Mouse (Mus musculus) spleen, adult 18-20 months (tissue): ENCODE data around the gene Hoxa6.
A peak's percentile ranks its signal among the peaks of the same experiment; 100 is the strongest.

Source experiments
- DNase-seq, 2 experiments: peaks; one replicate each; pipeline ENCODE4 v3.0.0; 2022; ENCODE audit warnings: mixed read lengths in 2 of 2

Gene Hoxa6

DNA sequence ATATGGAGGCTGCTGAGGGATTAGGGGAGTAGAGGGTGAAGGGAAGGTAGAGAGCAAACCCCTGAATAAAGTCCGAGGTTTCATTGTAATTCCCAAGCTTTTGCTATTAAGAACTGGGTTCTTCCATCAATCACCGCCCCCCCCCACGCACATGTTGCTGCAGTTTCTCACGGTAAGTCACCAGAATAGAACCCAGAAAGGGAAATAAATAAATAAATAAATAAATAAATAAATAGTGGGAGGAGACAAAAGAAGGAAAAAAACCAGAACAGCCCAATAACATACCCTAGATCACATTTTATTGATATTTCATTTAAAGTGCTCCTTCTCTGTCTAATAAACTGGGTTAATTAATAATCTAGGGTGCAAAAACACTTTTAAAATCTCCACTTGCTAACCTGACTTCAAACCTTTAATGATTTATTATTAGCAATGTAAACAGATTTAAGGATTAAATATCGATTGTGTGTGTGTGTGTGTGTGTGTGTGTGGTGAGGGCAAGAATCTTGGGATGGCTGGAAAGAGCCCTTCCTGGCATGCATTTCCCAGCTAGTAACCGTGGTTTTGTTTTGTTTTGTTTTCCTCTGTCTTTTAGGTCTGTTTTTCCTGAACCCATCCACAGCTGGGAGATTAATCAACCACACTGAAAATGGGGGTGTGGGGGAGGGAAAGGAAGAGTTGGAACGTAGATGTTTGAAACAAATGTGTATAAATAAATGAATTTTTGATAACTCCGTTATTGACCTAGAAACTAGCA, 47.0 kb downstream of the Hoxa6 start:
- no peak for DNase-seq

GRCm38 (mm10) chr6:52160511-52161335, 47.8 kb downstream of the Hoxa6 start:
- no peak for DNase-seq

GRCm38 (mm10) chr6:52159979-52160378, 48.5 kb downstream of the Hoxa6 start:
- DNase-seq = no peak

- no peak for DNase-seq
These were observed 49.3 kb downstream of the Hoxa6 start for GRCm38 (mm10) chr6:52159164-52159761.

GRCm38 (mm10) chr6:52158276-52159051, 50.1 kb downstream of the Hoxa6 start, which contains the start of gene Hoxa1:
TSS of gene Hoxa1 (minus strand) at chr6:52158317.
- DNase-seq = peak; percentile 45 to 51

DNA sequence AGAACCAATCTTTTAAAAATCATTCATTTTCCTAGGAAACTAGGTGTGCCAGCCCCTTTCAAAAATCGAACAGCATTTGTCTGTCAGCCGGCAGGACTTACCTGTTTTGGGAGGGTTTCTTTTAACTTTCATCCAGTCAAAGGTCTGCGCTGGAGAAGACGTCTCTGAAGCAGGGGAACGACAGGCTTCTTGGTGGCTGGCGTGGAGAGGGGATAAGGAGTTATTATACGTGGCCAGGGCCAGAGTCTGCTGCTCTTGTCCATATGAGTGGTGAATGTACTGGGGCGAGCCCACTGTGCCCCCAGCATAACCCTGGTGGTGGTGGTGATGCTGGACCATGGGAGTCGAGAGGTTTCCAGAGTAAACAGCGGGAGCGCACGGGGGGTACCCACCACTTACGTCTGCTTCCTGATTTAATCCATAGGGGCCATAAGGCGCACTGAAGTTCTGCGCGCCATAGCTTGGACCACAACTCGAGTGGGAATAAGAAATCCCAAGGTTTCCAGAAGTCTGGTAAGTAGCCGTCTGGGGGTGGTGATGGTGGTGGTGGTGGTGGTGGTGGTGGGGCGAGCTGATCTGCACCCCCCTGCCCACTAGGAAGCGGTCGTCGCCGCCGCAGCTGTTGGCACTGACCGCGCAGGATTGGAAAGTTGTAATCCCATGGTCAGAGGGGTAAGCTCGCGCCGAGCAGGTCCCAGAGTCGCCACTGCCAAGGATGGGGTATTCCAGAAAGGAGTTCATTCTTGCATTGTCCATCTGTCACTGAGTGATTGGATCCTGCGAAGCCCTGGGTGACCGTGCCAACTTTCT, 50.9 kb downstream of the Hoxa6 start:
- DNase-seq = no peak

GRCm38 (mm10) chr6:52156551-52157200, 51.8 kb downstream of the Hoxa6 start:
- DNase-seq = no peak
